Mouse (Mus musculus): ENCODE data around the gene Tgfbr2. TPM values are rescaled to one million over a fixed set of nuclear protein-coding genes. Genes with fewer than 3 reads are reported as not detected.

The Tgfbr2 gene
- polyA plus RNA-seq (2012; fragmentation: generic; extraction: Trizol), result 10 to 100 TPM in 1 of 2 experiments, 1 to 10 TPM in 1; 3.1 to 51.5 TPM

GRCm38 (mm10) chr9:116174481-116175461 lies at the start of gene Tgfbr2:
TSS of gene Tgfbr2 (minus strand) at chr9:116175360.

All from C3H10T1/2 (cell line).